In genomic region chr1:52051542-52051941, GRCm38 (mm10) we compare ENCODE assay signal across 20 mouse cellular contexts.
"Had no signal": no experiment of that assay in that cellular context is flagged by ENCODE, and none has a peak within 500 bp of the region (broad histone marks: within the 10 kb centered on the region; RNA-seq: fewer than 3 reads in every experiment).

No protein-coding gene starts in this region.

- H3K4me1 ChIP-seq: limb, embryonic 10.5 days; limb, embryonic 13.5 days; liver, embryonic 15.5 days; lung, embryonic 15.5 days; neural tube, embryonic 12.5 days; neural tube, embryonic 15.5 days had no signal

- H3K36me3 ChIP-seq: limb, embryonic 10.5 days; limb, embryonic 13.5 days; liver, embryonic 12.5 days; liver, embryonic 15.5 days; lung, embryonic 15.5 days; neural tube, embryonic 12.5 days; neural tube, embryonic 15.5 days had no signal

- H3K4me2 ChIP-seq: limb, embryonic 13.5 days; liver, embryonic 12.5 days; liver, embryonic 15.5 days; lung, embryonic 15.5 days; neural tube, embryonic 12.5 days; neural tube, embryonic 15.5 days had no signal

- H3K27me3 ChIP-seq: limb, embryonic 13.5 days; liver, embryonic 12.5 days; liver, embryonic 15.5 days; lung, embryonic 15.5 days; megakaryocyte, embryonic 14.5 days; neural tube, embryonic 12.5 days; neural tube, embryonic 15.5 days had no signal

- ATAC-seq: intestine, postnatal 0 days; liver, embryonic 12.5 days had no signal

- H3K9ac ChIP-seq: limb, embryonic 13.5 days; liver, embryonic 12.5 days; liver, embryonic 15.5 days; lung, embryonic 15.5 days; neural tube, embryonic 12.5 days; neural tube, embryonic 15.5 days had no signal

- H3K9me3 ChIP-seq: limb, embryonic 10.5 days; limb, embryonic 13.5 days; liver, embryonic 12.5 days; liver, embryonic 15.5 days; lung, embryonic 15.5 days; megakaryocyte, embryonic 14.5 days; neural tube, embryonic 12.5 days; neural tube, embryonic 15.5 days had no signal

- DNase-seq: kidney, adult 2 months; kidney, postnatal 25 days; layer of hippocampus, adult 9-11 months; liver; lung, adult 18-20 months; lung, postnatal 10 days; lung, postnatal 36 days; thymus, adult 18-20 months; thymus, postnatal 36 days had no signal

- H3K4me3 ChIP-seq: layer of hippocampus, adult 2 months; limb, embryonic 10.5 days; limb, embryonic 13.5 days; liver, embryonic 12.5 days; liver, embryonic 15.5 days; lung, embryonic 15.5 days; megakaryocyte, embryonic 14.5 days; neural tube, embryonic 12.5 days; neural tube, embryonic 15.5 days had no signal

- H3K27ac ChIP-seq: kidney, postnatal 0 days; layer of hippocampus, adult 2 months; limb, embryonic 10.5 days; limb, embryonic 13.5 days; liver, embryonic 12.5 days; liver, embryonic 15.5 days; lung, embryonic 15.5 days; neural tube, embryonic 12.5 days; neural tube, embryonic 15.5 days had no signal
